Mouse (Mus musculus): ENCODE data around the gene Filip1l.

DNA sequence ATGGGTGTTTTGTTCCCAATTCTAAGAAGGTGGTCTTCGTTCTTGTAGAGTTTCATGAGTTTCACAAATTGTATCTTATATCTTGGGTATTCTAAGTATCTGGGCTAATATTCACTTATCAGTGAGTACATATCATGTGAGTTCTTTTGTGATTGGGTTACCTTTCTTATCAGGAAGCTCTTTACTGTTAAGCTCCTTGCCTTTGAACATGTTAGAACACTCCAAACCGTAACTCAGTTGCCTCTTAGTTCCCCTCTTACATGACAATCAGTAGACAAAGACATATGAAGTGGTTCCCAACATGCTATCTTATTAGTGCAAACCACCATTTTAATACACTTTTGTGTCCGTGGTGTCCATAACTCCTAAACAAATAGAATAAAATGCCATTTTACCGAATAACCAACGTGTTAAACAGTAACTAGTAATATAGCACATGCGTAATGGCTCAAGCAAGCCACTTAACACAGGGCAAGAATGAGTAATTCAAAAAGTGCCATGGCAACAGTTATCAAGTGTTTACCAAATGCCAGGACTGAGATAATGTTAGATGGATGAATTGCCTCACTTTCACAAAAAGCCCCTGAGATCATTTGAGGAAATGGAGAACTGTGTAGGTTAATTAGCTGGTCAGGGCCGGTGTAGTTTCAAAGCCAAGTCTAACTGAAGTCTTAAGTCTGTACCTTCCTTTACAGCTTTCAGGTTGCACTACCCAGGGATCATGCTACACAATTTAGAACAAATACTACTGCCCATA, 215.9 kb downstream of the Filip1l start:
- TF ChIP-seq CTCF (IDR thresholded peaks at IDR 0.05; ENCODE audit: borderline replicate concordance, insufficient read depth, low read length) (no peak), POLR2A (IDR thresholded peaks at IDR 0.05; ENCODE audit: low read depth, low read length) (no peak)
